Mouse (Mus musculus) adrenal gland, adult 10 weeks (tissue): ENCODE measurements around the gene Pdx1. TPM values are rescaled to one million over a fixed set of nuclear protein-coding genes. Genes with fewer than 3 reads are reported as not detected.

Experiments used
- polyA plus RNA-seq: library from polyadenylated mRNA; stranded (reverse); fragments of 350-450 nt; fragmentation: Illumina TruSeq; extraction: RNeasy Lipid Tissue Mini Kit (QIAGEN cat#74804); gene quantifications from one replicate; pipeline ENCODE4 v1.2.3, GENCODE M21; 2014; ENCODE audit warnings: low read depth, low replicate concordance

Gene Pdx1
- polyA plus RNA-seq = not detected

GRCm38 (mm10) chr5:147269926-147270672 lies at the start of gene Pdx1:
Pdx1 (plus strand) TSS chr5:147269959.

GRCm38 (mm10) chr5:147306638-147307397 lies 37.1 kb downstream of the Pdx1 start, which contains the start of gene Cdx2:
Cdx2 (minus strand) TSS chr5:147307270.

DNA sequence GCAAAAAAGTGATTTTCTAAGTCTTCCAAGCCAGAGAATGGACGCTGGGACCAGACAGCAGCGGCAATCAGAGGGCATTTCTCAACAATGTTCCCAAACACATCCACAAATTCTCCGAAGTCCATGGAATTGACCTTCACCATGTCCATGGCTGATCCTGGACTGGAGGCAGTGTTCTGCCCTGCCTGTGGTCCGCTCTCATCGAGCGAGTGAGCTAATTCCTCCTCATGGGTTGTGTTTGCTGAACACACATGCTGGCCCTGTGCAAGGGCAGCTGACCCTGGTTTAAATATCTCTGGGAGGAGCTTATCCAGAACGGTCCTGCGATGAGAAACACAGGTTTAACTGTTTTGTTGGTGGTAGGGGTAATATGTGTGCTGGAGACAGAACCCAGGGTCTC lies 52.4 kb downstream of the Pdx1 start, which contains the start of gene Urad:
TSS of gene Urad (minus strand) at position 258 of the 400 bp plus-strand sequence.

Other genes starting within 250 kb of the Pdx1 start
- 17.3 TPM for gene Lnx2, start 193.4 kb upstream of the Pdx1 start, polyA plus RNA-seq
- gene Polr1d, start 192.9 kb upstream of the Pdx1 start, polyA plus RNA-seq = 97.0 TPM
- not detected for gene Gsx1, start 81.3 kb upstream of the Pdx1 start, polyA plus RNA-seq
- not detected for gene Cdx2, start 37.3 kb downstream of the Pdx1 start, polyA plus RNA-seq
- not detected for gene Urad, start 52.5 kb downstream of the Pdx1 start, polyA plus RNA-seq
- 0.17 TPM for gene Flt3, start 130.5 kb downstream of the Pdx1 start, polyA plus RNA-seq
- 61.7 TPM for gene Pan3, start 160.2 kb downstream of the Pdx1 start, polyA plus RNA-seq